Mouse (Mus musculus) CD8-positive naive resting alpha-beta T cell, adult 2 months (primary cell): ENCODE measurements around the gene Gm45618.
"Not testable (repeated sequence)": the region's sequence is repeated elsewhere in the genome, so short reads cannot be mapped to it uniquely, and the experiment has no call there.

Experiments
- DNase-seq, 2 experiments: peaks; one replicate each; pipeline ENCODE4 v3.0.0; 2022; ENCODE audit warnings: low read depth in 2 of 2, low spot score in 2 of 2

Gene Gm45618

DNA sequence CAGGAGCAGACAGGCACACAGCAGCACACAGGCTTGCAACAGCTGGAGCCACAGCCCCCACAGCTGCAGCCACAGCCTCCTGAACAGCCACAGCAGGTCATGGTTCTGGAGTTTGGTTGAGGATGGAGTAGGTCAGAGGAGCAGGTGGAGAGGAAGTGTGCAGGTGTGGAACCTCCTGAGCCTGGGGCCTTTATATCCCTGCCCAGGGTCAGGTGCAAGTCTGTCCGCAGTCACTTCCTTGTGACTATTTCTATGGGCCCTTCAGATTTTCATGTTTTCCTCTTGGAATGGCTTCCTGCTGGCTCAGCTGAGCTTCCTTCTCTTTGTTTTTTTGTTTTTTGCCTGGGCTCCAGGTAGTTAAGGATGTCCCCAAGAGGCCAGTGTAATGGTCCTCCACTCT is at the start of gene Gm45618:
Gm45618 (minus strand) TSS at position 101 of the 400 bp plus-strand sequence.
- DNase-seq: not testable (repeated sequence)

DNA sequence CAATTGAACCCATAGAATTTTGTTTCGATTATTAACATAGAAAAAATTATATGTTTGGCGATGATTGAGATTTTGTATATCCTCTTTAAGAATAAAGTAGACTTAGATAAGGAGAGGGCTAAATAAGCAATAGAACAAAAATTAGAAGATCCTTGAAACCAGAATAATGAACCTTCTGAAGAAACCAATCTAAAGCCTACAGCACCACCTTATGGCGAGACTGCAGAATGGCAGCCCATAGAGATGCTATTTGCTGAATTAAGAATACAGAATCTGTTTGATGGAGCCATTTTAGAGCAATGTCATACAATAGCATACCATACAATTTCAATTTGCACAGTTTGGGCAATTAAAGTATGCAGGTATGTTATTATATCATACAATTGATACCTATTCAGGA is 49.3 kb upstream of the Gm45618 start:
- DNase-seq: no peak

DNA sequence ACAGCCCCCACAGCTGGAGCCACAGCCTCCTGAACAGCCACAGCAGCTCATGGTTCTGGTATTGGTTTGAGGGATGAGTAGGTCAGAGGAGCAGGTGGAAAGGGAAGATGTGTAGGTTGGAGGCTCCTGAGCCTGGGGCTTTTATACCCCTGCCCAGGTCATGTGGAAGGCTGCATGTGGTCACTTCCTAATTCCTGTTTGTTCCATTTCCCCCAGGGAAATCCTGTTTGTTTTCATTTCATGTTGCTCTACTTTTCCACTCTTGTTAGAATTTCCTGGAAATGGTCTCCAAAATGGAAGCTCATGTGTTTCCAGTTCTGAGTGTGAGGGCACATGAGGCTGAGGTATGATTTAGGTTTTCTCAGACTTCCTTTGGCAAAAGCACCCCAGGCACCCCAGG is 45.1 kb upstream of the Gm45618 start, which contains the start of gene Gm4553:
Gm4553 (minus strand) TSS at position 101 of the 400 bp plus-strand sequence.
- DNase-seq: not testable (repeated sequence)

DNA sequence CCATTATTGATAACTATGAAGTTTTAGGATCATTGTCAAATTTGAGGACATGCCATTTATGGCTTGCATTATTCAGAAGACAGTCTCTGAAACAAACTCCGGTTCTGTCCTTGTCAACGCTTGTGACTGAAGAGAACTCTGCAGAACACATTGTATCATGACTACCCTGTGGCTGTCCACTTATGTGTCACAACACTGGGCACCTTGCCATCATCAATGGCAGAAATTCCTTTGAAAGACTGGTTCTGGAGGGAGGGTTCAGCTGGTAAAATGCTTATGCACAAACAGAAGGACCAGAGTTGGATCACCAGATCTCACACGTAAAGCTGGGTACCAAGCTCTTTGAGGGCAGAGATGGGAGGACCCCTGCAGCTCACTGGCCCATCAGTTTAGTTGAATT is 38.8 kb upstream of the Gm45618 start:
- DNase-seq: no peak

DNA sequence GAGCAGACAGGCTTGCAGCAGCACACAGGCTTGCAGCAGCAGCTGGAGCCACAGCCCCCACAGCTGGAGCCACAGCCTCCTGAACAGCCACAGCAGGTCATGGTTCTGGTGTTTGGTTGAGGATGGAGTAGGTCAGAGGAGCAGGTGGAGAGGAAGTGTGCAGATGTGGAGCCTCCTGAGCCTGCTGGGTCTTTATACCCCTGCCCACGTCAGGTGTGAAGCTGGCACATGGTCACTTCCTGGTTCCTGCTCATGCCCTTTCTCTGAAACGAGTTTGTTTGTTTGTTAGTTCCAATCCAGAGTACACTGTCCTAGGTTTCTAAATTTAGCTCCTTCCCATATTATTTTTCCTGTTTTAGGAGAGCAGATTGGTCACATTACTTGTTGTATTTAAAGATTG is 36.5 kb upstream of the Gm45618 start, which contains the start of gene Gm29735:
Gm29735 (minus strand) TSS at position 101 of the 400 bp plus-strand sequence.
- not testable (repeated sequence) for DNase-seq

DNA sequence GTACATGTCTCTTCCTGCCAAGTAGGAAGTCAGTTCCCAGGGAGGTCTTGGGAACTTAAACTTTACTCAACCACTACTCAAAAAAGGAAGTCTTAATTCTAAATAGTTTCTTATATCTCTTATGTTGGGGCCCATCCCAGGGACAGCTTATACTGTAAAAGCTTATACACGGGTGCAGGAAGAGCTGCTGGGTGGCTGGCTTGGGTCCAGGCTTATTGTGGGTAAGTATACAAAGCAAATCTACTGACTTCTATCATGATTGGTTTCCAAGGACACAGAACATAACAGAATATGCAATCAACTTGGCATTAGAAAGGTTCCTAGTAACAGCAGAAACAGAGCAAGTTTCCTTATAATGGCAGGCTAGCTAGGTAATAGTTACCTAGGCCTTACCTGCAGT is 34.8 kb upstream of the Gm45618 start:
- DNase-seq: no peak

DNA sequence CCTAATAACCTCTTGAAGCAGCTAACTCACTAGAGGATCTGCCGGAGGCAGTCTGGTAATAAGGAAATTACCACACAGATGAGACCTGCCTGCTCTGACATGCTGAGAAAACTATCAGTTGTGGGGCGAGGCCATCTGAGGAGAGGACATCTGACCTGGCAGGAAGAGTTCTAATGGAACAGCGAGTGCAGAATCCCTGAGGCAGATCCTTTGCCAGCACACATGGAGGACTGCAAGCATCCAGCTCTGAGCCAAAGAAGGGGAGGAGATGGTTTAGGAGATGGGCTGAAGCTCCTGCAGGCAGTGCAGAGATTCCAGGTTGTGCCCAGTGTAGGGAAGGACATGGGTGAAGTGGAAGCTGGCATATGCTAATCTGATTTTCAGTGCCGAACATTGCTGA is 31.7 kb upstream of the Gm45618 start:
- DNase-seq: no peak

DNA sequence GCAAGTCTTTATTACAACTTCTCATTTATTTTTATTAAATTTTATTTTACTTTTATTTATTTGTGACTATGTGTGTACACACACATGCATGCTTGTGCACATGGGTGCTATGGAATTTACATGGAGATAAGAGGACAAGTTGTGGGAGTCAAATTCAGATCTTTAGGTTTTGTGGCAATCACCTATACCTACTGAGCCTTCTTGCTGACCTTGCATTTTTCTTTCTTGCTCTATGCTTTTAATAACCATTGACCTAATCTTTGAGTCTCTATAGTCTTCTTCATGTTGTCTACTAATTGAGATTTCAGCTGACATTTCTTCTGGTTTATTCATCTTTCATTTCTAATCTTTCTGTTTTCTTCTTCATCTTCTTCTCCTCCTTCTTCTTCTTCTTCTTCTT is 28.1 kb upstream of the Gm45618 start:
- DNase-seq: no peak

DNA sequence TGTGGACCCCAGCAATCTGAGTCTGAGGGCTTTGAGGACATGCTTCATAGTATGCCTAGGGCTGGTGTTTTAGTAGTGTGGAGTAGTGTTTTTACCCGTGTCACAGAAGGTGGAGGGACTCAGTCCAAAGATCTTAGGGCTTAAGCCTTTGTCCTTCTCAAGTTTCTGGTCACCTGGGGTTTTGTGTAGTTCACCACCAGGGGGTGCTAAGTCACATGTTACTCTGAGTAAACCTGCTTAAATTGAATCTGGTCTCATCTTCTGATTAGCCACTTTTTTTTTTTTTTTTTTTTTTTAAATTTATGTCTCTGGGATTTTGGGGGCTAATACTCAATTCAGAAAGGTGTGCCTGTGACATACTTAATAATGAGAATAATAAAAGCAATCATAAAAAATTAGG is 25.5 kb upstream of the Gm45618 start:
- peak in 1 of 2 experiments; percentile 26 for DNase-seq

DNA sequence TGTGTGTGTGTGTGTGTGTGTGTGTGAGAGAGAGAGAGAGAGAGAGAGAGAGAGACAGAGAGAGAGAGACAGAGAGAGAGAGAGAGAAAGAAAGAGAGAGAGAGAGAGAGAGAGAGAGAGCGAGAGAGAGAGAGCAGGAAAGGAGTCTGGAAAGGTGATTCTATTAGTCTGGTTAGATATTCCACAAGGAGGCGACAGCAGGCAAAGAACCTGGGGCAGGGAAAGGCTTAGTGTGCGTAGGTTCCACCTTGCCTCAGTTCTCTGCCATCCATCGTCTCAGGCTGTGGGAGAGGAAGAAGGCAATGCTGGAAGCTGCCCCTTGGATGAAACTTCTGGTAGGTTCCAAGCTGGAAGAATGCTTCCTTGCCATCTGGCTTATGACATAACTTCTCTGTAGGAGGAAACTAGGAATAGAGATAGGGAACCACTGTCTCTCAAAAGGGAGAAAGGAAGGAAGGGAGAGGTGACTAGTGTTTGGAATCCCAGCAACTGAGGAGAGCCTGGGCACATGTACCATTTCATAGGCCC is 24.9 kb upstream of the Gm45618 start:
- DNase-seq: no peak

DNA sequence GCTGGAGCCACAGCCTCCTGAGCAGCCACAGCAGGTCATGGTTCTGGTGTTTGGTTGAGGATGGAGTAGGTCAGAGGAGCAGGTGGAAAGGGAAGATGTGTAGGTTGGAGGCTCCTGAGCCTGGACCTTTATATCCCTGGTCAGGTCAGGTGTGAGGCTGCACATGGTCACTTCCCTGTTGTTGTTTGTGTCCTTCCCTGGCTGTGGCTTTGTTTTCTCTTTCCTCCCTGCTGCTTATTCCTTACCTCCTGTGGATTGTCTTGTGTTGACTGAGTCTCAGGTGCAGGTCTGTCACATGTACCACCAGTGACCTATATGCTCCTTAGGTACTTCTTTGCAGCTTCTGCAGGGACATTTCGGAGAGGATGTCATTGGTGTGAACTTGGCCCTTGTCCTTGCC is 24.0 kb upstream of the Gm45618 start, which contains the start of gene Gm45337:
Gm45337 (minus strand) TSS at position 101 of the 400 bp plus-strand sequence.
- no peak for DNase-seq

DNA sequence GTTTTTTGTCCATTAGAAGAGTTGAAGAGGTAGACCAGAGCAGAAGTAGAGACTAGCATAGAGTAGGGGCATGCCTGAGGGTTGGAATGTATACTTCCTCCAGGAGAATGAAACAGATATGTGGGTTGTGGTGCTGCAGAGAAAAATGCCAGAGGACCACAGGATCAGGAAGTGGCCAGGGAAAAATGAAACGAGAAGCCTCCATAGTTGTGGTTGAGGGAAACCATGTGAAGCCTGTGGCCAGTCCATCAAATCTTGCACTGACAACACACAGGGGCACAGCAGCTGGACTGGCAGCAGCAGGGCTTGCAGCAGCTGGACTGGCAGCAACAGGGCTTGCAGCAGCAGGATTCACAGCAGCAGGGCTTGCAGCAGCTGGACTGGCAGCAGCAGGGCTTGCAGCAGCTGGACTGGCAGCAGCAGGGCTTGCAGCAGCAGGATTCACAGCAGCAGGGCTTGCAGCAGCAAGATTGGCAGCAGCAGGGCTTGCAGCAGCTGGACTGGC is 23.0 kb upstream of the Gm45618 start:
- not testable (repeated sequence) for DNase-seq

DNA sequence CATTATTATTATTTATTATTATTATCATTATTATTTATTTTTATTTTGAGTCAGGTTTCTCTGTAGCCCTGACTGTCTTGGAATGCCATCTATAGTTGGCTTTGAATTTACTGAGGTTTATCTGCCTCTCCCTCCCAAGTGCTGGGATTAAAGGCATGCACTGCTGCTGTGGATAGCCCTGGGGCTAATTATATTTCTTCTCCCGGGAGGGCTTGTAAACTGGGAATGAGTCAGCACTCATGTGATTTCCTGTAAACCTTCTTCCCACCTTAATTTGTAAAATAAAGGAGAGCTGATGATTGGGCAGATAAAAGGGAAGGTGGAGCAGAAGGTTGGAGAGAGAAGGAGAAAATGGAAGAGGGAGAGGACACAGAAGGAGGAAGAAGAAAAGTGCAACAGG is 20.2 kb upstream of the Gm45618 start:
- DNase-seq: no peak

DNA sequence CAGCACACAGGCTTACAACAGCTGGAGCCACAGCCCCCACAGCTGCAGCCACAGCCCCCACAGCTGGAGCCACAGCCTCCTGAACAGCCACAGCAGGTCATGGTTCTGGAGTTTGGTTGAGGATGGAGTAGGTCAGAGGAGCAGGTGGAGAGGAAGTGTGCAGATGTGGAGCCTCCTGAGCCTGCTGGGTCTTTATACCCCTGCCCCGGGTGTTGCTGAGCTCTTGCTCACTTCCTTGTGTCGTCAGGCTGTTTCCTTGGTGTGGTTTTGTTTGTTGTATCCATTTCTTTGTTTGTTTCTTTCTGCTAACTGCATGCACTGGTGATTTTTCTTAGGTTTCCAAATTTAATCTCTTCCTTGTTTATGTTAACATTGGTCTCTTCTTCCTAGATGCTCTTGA is 15.4 kb upstream of the Gm45618 start, which contains the start of gene Gm39115:
Gm39115 (minus strand) TSS at position 101 of the 400 bp plus-strand sequence.
- not testable (repeated sequence) for DNase-seq

DNA sequence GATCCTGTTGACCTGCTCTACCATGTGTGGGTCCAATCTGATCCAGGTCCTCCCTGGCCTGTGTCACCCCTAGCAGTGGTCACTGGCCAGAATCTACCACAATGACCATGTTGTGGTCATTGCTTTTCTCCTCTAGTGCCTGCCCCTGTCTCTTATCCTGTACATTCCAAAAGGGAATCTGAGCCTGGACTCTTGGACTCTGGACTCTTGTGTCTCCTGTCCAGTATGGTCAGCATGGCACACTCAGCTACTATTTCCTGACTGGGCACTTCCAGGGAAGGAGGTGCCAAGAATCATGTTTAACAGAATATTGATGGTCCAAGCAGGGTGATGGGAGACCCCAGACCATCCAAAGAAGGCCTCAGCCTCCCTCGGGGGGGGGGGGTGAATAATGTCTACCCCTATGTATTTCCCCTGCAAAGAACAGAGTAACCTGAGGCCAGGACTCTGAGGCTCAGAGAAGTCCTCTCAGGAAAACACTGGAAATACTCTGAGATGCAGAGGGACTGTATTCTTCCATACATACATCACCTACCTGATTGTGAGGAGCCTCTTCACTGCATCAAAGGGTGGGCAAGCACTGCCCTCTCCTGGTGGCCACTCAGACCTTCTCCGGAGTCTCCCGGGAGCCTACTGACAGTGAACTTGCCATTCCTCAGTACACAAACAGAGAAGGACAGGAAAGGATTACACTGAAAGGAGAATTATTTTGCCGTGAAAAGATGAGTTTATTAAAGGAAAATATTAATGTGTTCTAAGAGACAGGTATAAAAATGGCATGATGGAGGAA is 13.9 kb upstream of the Gm45618 start:
- no peak for DNase-seq

DNA sequence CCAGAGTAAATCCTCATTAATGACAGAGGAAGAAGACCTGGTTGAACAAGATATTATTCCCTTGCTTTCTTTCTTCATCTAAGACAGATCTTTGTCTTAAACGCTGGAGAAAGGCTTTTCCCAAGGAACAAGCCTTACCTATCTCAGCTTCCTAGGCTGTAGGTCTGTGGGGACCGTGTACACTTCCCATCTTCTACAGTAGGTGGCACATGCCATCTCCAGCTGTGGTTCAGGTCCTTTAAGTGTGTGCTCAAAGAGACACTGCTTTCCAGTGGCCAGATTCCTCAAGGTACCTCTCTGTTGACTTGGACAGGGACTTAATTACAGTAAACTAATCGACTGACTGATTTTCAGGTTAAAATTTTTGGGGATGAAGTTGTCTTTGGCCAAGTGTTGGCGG is 8.3 kb upstream of the Gm45618 start:
- no peak for DNase-seq

DNA sequence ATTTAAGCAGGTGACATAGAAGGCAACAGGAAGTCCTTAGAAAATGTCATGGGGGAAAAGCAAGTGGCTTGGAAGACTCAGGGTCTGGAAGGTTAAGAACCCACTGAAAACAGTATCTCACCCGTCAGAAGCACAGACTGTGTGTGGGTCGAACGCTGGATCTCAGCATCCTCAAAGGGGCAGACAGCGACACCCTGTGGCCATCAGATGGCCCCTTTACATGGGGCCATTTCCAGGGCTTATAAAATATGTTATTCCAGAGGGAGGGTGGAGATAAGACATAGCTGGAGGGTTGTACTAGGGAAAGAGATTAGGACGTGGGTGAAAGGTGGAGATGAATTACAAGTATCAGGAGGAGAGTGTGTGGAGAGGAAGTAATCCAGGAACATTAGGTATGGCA is 897 bp downstream of the Gm45618 start:
- no peak for DNase-seq

DNA sequence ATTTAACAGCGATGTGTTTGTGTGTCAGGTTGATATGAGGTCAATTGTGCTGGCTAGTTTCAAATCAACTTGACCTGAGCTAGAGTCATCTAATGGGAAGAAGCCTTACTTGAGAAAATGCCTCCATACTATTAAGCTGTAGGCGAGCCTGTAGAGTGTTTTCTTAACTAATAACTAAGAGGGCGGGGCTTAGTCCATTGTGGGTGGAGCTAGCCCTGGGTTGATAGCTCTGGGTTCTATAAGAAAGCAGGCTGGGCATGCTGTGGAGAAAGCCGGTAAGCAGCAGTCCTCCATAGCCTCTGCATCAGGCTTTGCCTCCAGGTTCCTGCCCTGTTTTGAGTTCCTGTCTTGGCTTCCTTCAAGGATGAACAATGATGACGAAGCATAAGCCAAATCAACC is 15.8 kb downstream of the Gm45618 start:
- no peak for DNase-seq

DNA sequence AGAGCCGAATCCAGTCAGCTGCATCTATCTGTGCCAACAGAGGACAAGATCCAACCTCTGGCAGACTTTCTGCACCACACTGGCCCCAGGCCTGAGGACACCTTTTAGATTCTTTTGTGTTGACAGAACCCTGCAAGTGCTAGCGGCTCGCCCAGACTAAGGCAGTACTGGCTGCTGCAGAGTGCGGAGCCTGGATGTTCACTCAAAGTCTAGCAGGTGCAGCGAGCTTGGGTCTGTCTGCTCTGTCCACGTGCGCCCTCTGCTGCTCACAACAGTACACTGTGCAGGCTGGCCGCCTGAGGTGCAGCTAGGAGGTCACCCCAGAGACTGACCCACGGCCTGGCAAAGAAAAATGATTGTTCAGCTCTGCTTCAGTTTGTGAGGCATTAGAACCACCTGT is 22.8 kb downstream of the Gm45618 start:
- DNase-seq: peak; percentile 60 to 61

DNA sequence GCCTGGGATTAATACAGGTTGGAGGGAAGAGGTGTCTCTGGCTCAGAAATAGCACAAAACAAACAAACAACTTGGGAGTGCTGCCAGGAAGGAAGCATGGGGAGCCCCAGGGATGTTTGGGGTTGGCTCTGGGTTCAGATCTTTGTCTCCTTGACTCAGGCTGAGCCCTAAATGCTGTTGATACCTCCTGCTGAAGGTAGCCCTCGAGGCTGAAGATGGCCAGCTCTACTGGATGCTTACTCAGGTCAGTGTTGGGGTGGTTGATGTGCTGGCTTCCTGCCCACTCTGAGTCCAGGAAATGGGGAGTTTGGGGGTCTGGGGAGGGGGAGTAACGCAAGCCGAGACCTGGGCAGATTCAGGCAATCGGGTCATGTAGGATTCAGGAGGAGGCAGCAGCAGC is 23.8 kb downstream of the Gm45618 start:
- no peak for DNase-seq

DNA sequence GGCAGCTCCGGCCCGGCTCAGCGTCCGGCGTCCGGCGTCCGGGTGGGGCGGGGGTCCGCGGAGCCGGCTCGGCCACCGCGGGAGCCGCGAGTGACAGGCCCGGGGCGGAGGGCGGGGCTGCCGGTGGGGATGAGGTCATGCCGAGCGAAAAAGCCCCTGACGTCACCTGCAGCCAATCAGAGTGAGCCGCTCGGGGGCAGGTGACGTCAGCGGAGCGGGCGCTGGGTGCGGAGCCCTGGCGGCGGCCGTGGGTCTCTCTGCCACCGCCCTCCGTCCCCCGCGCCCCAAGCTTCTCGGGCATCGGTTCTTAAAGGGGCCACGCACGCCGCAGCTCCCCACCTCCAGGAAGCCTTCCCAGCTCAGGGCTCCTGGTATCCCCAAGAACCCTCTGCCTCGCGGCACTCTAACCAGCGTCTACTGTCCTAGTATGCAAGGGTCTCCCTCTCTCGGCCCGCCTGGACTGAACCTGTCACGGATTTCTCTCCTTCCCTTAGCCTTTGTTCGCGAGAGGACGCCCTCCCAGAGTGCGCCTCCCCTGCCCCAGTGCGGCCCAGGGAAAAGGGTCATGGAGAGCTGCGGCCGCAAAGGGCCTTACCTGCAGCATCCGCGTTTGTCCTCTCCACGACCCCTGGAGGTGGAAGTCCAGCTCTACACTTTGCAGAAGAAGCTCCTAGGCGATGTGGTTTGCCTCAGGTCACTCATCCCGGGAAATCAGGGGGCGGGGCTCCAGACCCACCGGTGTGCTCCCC is 25.2 kb downstream of the Gm45618 start, which contains the start of gene Dusp8:
Dusp8 (minus strand) TSS at position 661 of the 749 bp plus-strand sequence.
- DNase-seq: peak; percentile 72 to 75
